Mouse (Mus musculus) limb, embryonic 14.5 days (tissue): ENCODE data around the gene S1pr4. TPM values are rescaled to one million over a fixed set of nuclear protein-coding genes. Genes with fewer than 3 reads are reported as not detected.

Experiments
- ATAC-seq: fragments of 200-750 bp; cut with Nextera tagmentation; 2 replicates; pipeline ENCODE4 v1.8.0; 2017; ENCODE audit warnings: low read depth, moderate number of reproducible peaks, moderate TSS enrichment; ENCODE audit not compliant: low FRiP score
- DNase-seq: peaks from one replicate; pipeline ENCODE4 v3.0.0-alpha.2; 2015; ENCODE audit warnings: low spot score
- H3K27ac ChIP-seq: fragments of 300-500 bp; sonication (generic); replicated peaks from 2 replicates; pipeline ENCODE4 v1.5.1; 2014; ENCODE audit warnings: low read depth, mild to moderate bottlenecking, low read length, moderate library complexity, mixed read lengths
- H3K27me3 ChIP-seq: fragments of 300-500 bp; sonication (generic); 2 replicates; pipeline ENCODE4 v1.6.1; 2014; ENCODE audit warnings: low read length, mixed read lengths; ENCODE audit not compliant: control insufficient read depth, insufficient read depth
- H3K36me3 ChIP-seq: fragments of 300-500 bp; sonication (generic); 2 replicates; pipeline ENCODE4 v1.6.1; 2014; ENCODE audit warnings: mild to moderate bottlenecking, low read length, moderate library complexity, mixed read lengths; ENCODE audit not compliant: control insufficient read depth, insufficient read depth
- H3K4me1 ChIP-seq: fragments of 300-500 bp; sonication (generic); 2 replicates; pipeline ENCODE4 v1.6.1; 2014; ENCODE audit warnings: antibody characterized with exemption, low read length, mixed read lengths; ENCODE audit not compliant: control insufficient read depth, insufficient read depth
- H3K4me2 ChIP-seq: fragments of 300-500 bp; sonication (generic); replicated peaks from 2 replicates; pipeline ENCODE4 v1.6.1; 2014; ENCODE audit warnings: low read depth, mild to moderate bottlenecking, low read length, moderate library complexity; ENCODE audit not compliant: severe bottlenecking
- H3K4me3 ChIP-seq: fragments of 300-500 bp; sonication (generic); replicated peaks from 2 replicates; pipeline ENCODE4 v1.5.1; 2014; ENCODE audit warnings: low read length
- H3K9ac ChIP-seq: fragments of 300-500 bp; sonication (generic); 2 replicates; pipeline ENCODE4 v1.6.1; 2014; ENCODE audit warnings: mild to moderate bottlenecking, low read depth, low read length, moderate library complexity; ENCODE audit not compliant: severe bottlenecking
- H3K9me3 ChIP-seq: fragments of 300-500 bp; sonication (generic); 2 replicates; pipeline ENCODE4 v1.6.1; 2016; ENCODE audit warnings: low read length; ENCODE audit not compliant: control insufficient read depth
- POLR2A ChIP-seq: fragments of 200-500 bp; IDR thresholded peaks from 2 replicates; pipeline ENCODE4 v1.8.0; 2012; ENCODE audit warnings: inconsistent platforms, mild to moderate bottlenecking, moderate library complexity, borderline replicate concordance; ENCODE audit not compliant: insufficient read depth, insufficient read length; ENCODE audit errors: extremely low read depth
- WGBS: fragments of 180-500 bp; shearing (Covaris S2); extraction: QIAGEN DNeasy Blood & Tissue Kit; methylation state at CpG from one replicate; pipeline ENCODE4 v1.1.7; 2014; 5-methylcytosine and 5-hydroxymethylcytosine counted together
- polyA plus RNA-seq, 2 experiments: library from polyadenylated mRNA; depleted of rRNA in 1 of 2; stranded (reverse) in 1 of 2; unstranded in 1 of 2; fragments of >200 nt; fragmentation: Nextera tagmentation in 1 of 2; extraction: Ambion mirVana in 1 of 2; gene quantifications; 2 replicates each; pipeline versions ENCODE4 v1.2.1 to v1.2.3; 2012 to 2014

S1pr4 gene
- polyA plus RNA-seq, 2 experiments, result 0.50 to 0.66 TPM

DNA sequence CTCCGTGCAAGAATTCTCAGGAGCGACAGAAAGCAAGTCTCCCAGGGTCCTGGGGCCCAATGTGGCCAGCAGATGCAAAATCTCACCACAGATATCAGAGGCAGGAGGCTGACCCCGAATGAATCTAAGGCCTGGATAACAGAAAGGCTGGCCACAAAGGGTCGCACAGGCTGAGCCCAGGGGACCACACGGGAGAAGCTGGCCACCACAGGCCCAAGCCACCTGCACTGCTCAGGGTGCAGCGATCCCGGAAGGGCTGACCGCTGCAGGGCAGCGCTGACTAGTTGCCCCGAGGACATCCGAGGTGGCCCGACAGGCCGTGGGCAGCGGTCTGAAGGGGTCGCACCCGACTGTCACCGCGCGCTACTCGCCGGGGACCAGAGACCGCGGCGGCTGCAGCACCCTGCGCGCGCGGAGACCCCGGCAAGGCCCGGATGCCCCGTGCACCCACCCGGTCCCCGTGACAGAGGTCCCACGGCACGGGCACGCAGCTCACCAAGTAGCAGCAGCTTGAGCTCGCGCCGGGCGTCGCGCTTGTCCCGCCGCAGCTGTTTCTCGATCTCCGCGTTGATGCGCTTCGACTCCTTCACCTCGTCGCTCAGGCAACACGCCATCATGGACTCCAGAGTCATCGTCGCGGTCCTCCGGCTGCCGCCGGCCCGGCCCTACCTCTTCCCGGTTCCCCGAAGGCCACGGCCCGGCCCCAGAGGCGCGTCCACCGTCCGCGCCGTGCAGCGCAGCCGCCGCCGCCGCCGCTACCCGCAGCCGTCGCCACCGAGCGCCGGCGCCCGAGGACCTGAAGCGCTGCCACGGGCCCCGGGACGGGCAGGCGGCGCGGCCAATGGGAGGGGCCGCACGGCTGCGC, 44.6 kb upstream of the S1pr4 start:
- 0 out of 2 replicates have a peak, but pooled peaks have one; percentile 66 for TF ChIP-seq POLR2A
- DNase-seq (no peak), ATAC-seq (peak; percentile 24)
- peak overlapping the region; percentile 94 for H3K4me2 ChIP-seq
- peaks cover 17% of the 10 kb centered on the region for H3K4me1 ChIP-seq
- peak overlapping the region; percentile 90 for H3K9ac ChIP-seq
- no peaks in the 10 kb centered on the region for H3K9me3 ChIP-seq
- H3K27ac ChIP-seq, result peak overlapping the region; percentile 76
- peaks cover 9% of the 10 kb centered on the region; the same call in 1 of the 2 replicates for H3K36me3 ChIP-seq
- no peaks in the 10 kb centered on the region for H3K27me3 ChIP-seq
- WGBS, result 0% methylated on average over 54 of the region's 93 CpGs
- peak overlapping the region; percentile 93 for H3K4me3 ChIP-seq

DNA sequence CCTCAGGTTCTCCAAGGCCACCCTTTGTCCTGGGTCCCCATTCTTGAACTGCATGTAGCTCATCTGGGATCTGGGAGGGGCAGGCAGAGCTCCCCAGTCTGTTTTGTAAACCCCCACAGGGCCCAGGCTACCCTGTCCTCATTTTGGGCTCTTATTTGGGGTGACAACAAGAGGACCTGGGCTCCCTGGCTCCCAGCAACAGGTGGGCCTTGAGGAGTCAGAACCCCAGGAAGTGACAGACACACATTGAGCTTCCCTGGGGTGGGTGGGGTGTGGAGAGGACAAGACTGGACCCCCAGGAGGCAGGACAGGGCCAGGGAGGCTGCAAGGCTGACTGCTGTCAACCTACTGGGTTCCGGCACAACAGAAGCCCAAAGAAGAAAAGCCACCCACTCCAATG, 43.7 kb upstream of the S1pr4 start:
- peak overlapping the region; percentile 94 for H3K4me2 ChIP-seq
- no peak for DNase-seq
- H3K9ac ChIP-seq, result peak overlapping the region; percentile 90
- no peak overlapping the region for H3K27ac ChIP-seq
- peak overlapping the region; percentile 93 for H3K4me3 ChIP-seq
- TF ChIP-seq POLR2A, result no peak
- no peak for ATAC-seq
- H3K9me3 ChIP-seq, result no peaks in the 10 kb centered on the region
- H3K4me1 ChIP-seq, result peaks cover 17% of the 10 kb centered on the region
- 71% methylated on average over 1 of the region's 1 CpGs for WGBS
- no peaks in the 10 kb centered on the region for H3K27me3 ChIP-seq
- H3K36me3 ChIP-seq, result peaks cover 13% of the 10 kb centered on the region; the same call in 1 of the 2 replicates

DNA sequence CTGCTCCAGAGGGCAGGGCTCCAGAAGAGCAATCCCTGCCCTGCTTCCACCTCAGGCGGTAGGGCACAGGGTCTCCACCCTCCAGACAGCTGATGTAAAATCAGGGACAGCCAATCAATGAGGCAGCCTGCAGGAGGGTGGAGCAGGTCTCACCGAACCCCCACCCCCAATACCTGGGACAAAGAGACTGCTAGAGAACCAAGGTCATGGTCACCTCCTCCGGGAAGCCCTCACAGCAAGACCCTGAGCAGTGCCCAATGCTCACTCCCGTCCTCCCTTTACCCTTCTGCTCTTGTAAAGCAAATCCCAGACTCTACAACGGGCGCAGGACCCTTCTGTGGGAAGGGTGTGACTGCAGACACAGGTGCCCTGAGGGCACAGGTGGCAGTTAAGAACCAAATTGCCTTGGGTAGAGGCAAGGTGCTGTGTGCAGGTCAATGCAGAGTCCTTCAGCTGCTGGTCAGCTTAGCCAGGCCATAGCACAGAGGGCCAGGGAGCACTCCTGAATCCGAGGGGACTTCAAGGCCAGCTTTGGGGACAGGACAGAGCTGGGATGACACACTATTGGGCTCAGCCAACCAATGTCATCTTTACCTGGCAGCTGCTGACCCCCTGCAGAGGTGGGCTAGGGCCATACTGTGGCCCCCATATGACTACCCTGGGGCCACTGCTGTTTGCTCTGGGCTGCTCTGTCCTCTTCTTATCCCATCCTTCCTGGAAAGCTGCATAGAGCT, 43.0 kb upstream of the S1pr4 start:
- no peak for TF ChIP-seq POLR2A
- Histone ChIP-seq H3K9ac (peak overlapping the region; percentile 90), H3K9me3 (no peaks in the 10 kb centered on the region), H3K4me1 (peaks cover 17% of the 10 kb centered on the region), H3K27me3 (no peaks in the 10 kb centered on the region), H3K4me3 (peak overlapping the region; percentile 93; the same call in 1 of the 2 replicates), H3K4me2 (peak overlapping the region; percentile 94), H3K27ac (no peak overlapping the region), H3K36me3 (peaks cover 13% of the 10 kb centered on the region; the same call in 1 of the 2 replicates)
- 71% methylated on average over 7 of the region's 7 CpGs for WGBS
- ATAC-seq (no peak), DNase-seq (no peak)

DNA sequence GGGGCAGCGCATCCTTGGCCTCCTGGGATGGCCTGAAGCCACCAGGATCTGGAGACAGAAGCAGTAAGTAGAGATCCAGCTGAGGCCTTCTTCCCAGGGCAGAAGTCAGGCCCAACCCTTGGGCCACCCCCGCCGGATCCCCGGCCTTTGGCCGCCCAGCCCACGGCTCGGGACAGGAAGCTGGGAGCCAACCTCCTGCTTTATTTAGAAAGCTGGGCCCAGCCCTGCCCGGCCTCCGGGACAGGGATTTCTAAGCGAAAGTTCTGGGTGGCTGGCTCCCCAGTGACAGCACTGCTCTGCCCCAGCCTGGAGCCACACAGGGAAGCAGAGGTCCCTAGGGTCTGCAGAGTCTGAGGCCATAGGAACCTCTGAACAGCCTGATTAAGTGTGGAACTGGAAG, 41.9 kb upstream of the S1pr4 start:
- Histone ChIP-seq H3K27ac (no peak overlapping the region), H3K4me1 (peaks cover 17% of the 10 kb centered on the region), H3K4me3 (no peak overlapping the region), H3K27me3 (no peaks in the 10 kb centered on the region), H3K4me2 (no peak overlapping the region), H3K9ac (0 out of 2 replicates have a peak overlapping the region, but pooled peaks have one; percentile 90), H3K36me3 (peaks cover 13% of the 10 kb centered on the region; the same call in 1 of the 2 replicates), H3K9me3 (no peaks in the 10 kb centered on the region)
- 90% methylated on average over 10 of the region's 10 CpGs for WGBS
- TF ChIP-seq POLR2A, result no peak
- no peak for DNase-seq
- ATAC-seq, result no peak

DNA sequence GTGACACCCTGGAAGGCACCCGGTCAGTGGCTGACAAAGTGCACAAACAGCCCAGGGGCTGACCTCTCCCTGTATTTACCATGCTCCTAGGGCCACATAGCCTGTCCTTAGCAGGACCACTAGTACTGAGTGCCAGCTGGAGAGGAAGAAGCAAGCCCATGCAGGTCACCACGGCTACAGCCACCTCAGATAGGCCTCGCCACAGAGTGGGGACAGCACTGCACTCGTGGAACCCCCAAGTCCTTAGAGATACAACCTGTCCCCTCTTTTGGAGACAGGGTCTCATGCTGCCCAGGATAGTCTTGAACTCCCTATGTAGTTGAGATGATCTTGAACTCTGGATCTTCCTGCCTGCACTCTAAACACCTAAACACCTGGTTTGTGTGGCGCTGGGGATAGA, 41.4 kb upstream of the S1pr4 start:
- 94% methylated on average over 5 of the region's 5 CpGs for WGBS
- Histone ChIP-seq H3K27me3 (no peaks in the 10 kb centered on the region), H3K9me3 (no peaks in the 10 kb centered on the region), H3K27ac (no peak overlapping the region), H3K36me3 (peaks cover 13% of the 10 kb centered on the region; the same call in 1 of the 2 replicates), H3K4me2 (no peak overlapping the region), H3K9ac (0 out of 2 replicates have a peak overlapping the region, but pooled peaks have one; percentile 3), H3K4me3 (no peak overlapping the region), H3K4me1 (peaks cover 17% of the 10 kb centered on the region)
- DNase-seq, result no peak
- no peak for TF ChIP-seq POLR2A
- ATAC-seq, result no peak
